ENCODE assay signal across 11 mouse cellular contexts in genomic region chr16:67617256-67617655, GRCm38 (mm10). TPM values are rescaled to one million over a fixed set of nuclear protein-coding genes. Genes with fewer than 3 reads are reported as not detected.
DNase-seq lines count a peak whose midpoint lies in the region; ATAC-seq lines count a peak whose summit lies in the region.
"Had no signal": no experiment of that assay in that cellular context is flagged by ENCODE, and none has a peak within 500 bp of the region (broad histone marks: within the 10 kb centered on the region; RNA-seq: fewer than 3 reads in every experiment).

No protein-coding gene starts in this region.

- no peaks in the 10 kb centered on the region for H3K36me3 ChIP-seq in embryonic facial prominence, embryonic 12.5 days
- no peaks in the 10 kb centered on the region for H3K36me3 ChIP-seq in hindbrain, embryonic 14.5 days (replicated peaks; ENCODE audit: control insufficient read depth, insufficient read depth)

- no peaks in the 10 kb centered on the region for H3K9me3 ChIP-seq in embryonic facial prominence, embryonic 12.5 days
- H3K9me3 ChIP-seq in hindbrain, embryonic 14.5 days (ENCODE audit: control insufficient read depth, low read length) = no peaks in the 10 kb centered on the region
- H3K9me3 ChIP-seq: megakaryocyte, embryonic 14.5 days had no signal

- H3K4me3 ChIP-seq in embryonic facial prominence, embryonic 12.5 days = peak overlapping the region; percentile 38; the same call in 1 of the 2 replicates
- peak overlapping the region; percentile 82 for H3K4me3 ChIP-seq in hindbrain, embryonic 14.5 days (replicated peaks; ENCODE audit: low read length)

- H3K4me2 ChIP-seq in embryonic facial prominence, embryonic 12.5 days (replicated peaks) = peak overlapping the region; percentile 66; the same call in 1 of the 2 replicates
- H3K4me2 ChIP-seq in hindbrain, embryonic 14.5 days (replicated peaks) = peak overlapping the region; percentile 59

- peak; percentile 13 to 25 for DNase-seq in cerebellum, postnatal 10 days
- DNase-seq in hindbrain, embryonic 14.5 days (ENCODE audit: low spot score) = no peak
- peak; percentile 14 for DNase-seq in neural tube, embryonic 10.5 days (ENCODE audit: extremely low spot score, low spot score)
- no peak for DNase-seq in urinary bladder, postnatal 4 days (ENCODE audit: low spot score in 2 of 2)
- no peak for DNase-seq in adrenal gland, adult 8-10 months
- DNase-seq in yolk sac, embryonic 10.5 days (ENCODE audit: low spot score) = no peak

- H3K4me1 ChIP-seq in embryonic facial prominence, embryonic 12.5 days = no peaks in the 10 kb centered on the region
- no peaks in the 10 kb centered on the region for H3K4me1 ChIP-seq in hindbrain, embryonic 14.5 days (replicated peaks; ENCODE audit: control insufficient read depth, insufficient read depth, low read length)

- H3K27ac ChIP-seq in embryonic facial prominence, embryonic 12.5 days = no peak overlapping the region
- H3K27ac ChIP-seq in hindbrain, embryonic 14.5 days = peak overlapping the region; percentile 95

- no peak overlapping the region for H3K9ac ChIP-seq in embryonic facial prominence, embryonic 12.5 days
- peak overlapping the region; percentile 90 for H3K9ac ChIP-seq in hindbrain, embryonic 14.5 days

- 27% methylated on average over 1 of the region's 1 CpGs for WGBS in embryonic facial prominence, embryonic 12.5 days
- 33% methylated on average over 1 of the region's 1 CpGs for WGBS in hindbrain, embryonic 14.5 days

- 0 out of 2 replicates have a peak, but pooled peaks cover 10% of the 10 kb centered on the region for H3K27me3 ChIP-seq in embryonic facial prominence, embryonic 12.5 days
- H3K27me3 ChIP-seq in hindbrain, embryonic 14.5 days (ENCODE audit: control insufficient read depth, insufficient read depth, low read length) = no peaks in the 10 kb centered on the region

- ATAC-seq in embryonic facial prominence, embryonic 12.5 days (ENCODE audit: insufficient number of reproducible peaks, insufficient read depth, low FRiP score, low TSS enrichment) = no peak
- ATAC-seq in hindbrain, embryonic 14.5 days (ENCODE audit: low FRiP score) = no peak

RNA-seq across cellular contexts. Expression of gene Cadm2, which starts 3.5 kb away (rescaled TPM):
- polyA plus RNA-seq in embryonic facial prominence, embryonic 12.5 days (2016; fragmentation: Nextera tagmentation; extraction: Ambion mirVana) = 3.5 and 7.2 TPM in 2 replicates
- polyA plus RNA-seq in hindbrain, embryonic 14.5 days (2014; fragmentation: Nextera tagmentation; extraction: Ambion mirVana) = 53.8 and 56.9 TPM in 2 replicates
- total RNA-seq in adrenal gland, adult 8-10 months (2022) = 1 to 10 TPM in 2 of 4 experiments, under 1 TPM in 2; 0.81 to 1.7 (median 1.1) TPM
- polyA plus RNA-seq: heart, postnatal 0 days; kidney, embryonic 16.5 days; liver, embryonic 16.5 days had no signal

Comparison
In these comparisons a context has a peak if more than half of its experiments do, and no peak if none do; other contexts are left out.
1. DNase-seq: peak in cerebellum, postnatal 10 days (2 of 2) and neural tube, embryonic 10.5 days (single experiment); none in hindbrain, embryonic 14.5 days (single experiment), urinary bladder, postnatal 4 days (0 of 2), adrenal gland, adult 8-10 months (single experiment) and yolk sac, embryonic 10.5 days (single experiment).